Comparison of ENCODE assay signal across 11 mouse cellular contexts in the genomic region with DNA sequence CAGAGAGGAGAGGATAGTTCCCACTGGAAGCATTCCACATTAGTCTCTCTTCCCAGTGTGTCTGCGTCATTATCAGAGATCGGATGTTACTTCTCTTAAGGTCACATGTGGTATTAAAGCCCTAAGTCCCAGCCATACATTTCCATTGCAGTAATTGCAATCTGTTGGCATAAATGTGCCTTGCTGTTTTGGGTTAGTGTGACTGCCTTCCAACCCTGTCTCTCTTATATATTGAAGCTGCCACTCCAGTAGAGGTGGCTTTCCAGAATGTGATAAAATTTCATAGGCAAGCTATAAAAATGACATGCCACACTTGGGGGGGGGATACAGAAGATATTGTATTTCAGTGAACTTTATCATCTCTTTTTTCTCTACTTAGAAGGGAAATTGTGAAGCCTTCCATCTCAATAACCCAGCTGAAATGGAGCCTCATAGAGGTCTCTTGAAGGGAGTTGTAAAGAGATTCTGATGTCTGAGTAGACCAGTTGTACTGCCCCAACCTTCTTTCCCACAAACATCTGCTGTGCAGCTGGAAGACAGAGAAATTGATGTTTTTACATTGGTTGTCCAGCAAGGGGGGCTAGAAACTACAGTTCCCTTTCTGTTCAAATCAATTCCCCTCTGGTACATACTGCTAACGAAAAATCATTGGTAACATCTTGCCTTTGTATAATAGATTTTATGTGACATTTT.
DNase-seq lines count a peak whose midpoint lies in the region; ATAC-seq and TF ChIP-seq lines count a peak whose summit lies in the region.
"Had no signal": no experiment of that assay in that cellular context is flagged by ENCODE, and none has a peak within 500 bp of the region (broad histone marks: within the 10 kb centered on the region; RNA-seq: fewer than 3 reads in every experiment).

No protein-coding gene starts in this region.

- intact Hi-C loops in left cerebral cortex, adult 2 months (cut with DNase I) = no loop called here

- H3K4me2 ChIP-seq in hindbrain, embryonic 15.5 days = no peak overlapping the region
- H3K4me2 ChIP-seq in neural tube, embryonic 13.5 days = no peak overlapping the region
- H3K4me2 ChIP-seq: embryonic facial prominence, embryonic 15.5 days; liver, embryonic 12.5 days had no signal

- no peak overlapping the region for H3K27ac ChIP-seq in left cerebral cortex, adult 2 months
- no peak overlapping the region for H3K27ac ChIP-seq in hindbrain, embryonic 15.5 days (replicated peaks)
- H3K27ac ChIP-seq in neural tube, embryonic 13.5 days (replicated peaks) = peak overlapping the region; percentile 39; the same call in 1 of the 2 replicates
- H3K27ac ChIP-seq in cerebellum, adult 2 months (ENCODE audit: insufficient read depth, low read length) = no peak overlapping the region
- H3K27ac ChIP-seq: embryonic facial prominence, embryonic 15.5 days; liver, embryonic 12.5 days had no signal

- TF ChIP-seq POLR2A in cerebellum, adult 2 months (IDR thresholded peaks at IDR 0.05; ENCODE audit: borderline replicate concordance, insufficient read depth, low read length) = no peak

- no peak overlapping the region for H3K9ac ChIP-seq in hindbrain, embryonic 15.5 days
- H3K9ac ChIP-seq in neural tube, embryonic 13.5 days = no peak overlapping the region
- H3K9ac ChIP-seq: embryonic facial prominence, embryonic 15.5 days; liver, embryonic 12.5 days had no signal

- H3K4me3 ChIP-seq in left cerebral cortex, adult 2 months = no peak overlapping the region
- no peak overlapping the region for H3K4me3 ChIP-seq in hindbrain, embryonic 15.5 days
- no peak overlapping the region for H3K4me3 ChIP-seq in neural tube, embryonic 13.5 days
- H3K4me3 ChIP-seq in cerebellum, adult 2 months (replicated peaks; ENCODE audit: insufficient read depth, low read depth, low read length) = no peak overlapping the region
- H3K4me3 ChIP-seq: embryonic facial prominence, embryonic 15.5 days; liver, embryonic 12.5 days had no signal

- H3K9me3 ChIP-seq in hindbrain, embryonic 15.5 days = no peaks in the 10 kb centered on the region
- no peaks in the 10 kb centered on the region for H3K9me3 ChIP-seq in neural tube, embryonic 13.5 days
- H3K9me3 ChIP-seq: embryonic facial prominence, embryonic 15.5 days; liver, embryonic 12.5 days had no signal

- H3K4me1 ChIP-seq in hindbrain, embryonic 15.5 days (replicated peaks) = peaks cover 12% of the 10 kb centered on the region
- peaks cover 18% of the 10 kb centered on the region for H3K4me1 ChIP-seq in neural tube, embryonic 13.5 days (replicated peaks)
- H3K4me1 ChIP-seq in cerebellum, adult 2 months (ENCODE audit: control insufficient read depth, insufficient read depth, low read length) = no peaks in the 10 kb centered on the region
- H3K4me1 ChIP-seq: liver, embryonic 12.5 days had no signal

- H3K27me3 ChIP-seq in hindbrain, embryonic 15.5 days = no peaks in the 10 kb centered on the region
- no peaks in the 10 kb centered on the region for H3K27me3 ChIP-seq in neural tube, embryonic 13.5 days
- no peaks in the 10 kb centered on the region for H3K27me3 ChIP-seq in cerebellum, adult 2 months (ENCODE audit: control insufficient read depth, insufficient read depth, low read length)
- H3K27me3 ChIP-seq: embryonic facial prominence, embryonic 15.5 days; liver, embryonic 12.5 days had no signal

- WGBS in hindbrain, embryonic 15.5 days = 34% methylated on average over 3 of the region's 3 CpGs
- 40% methylated on average over 3 of the region's 3 CpGs for WGBS in neural tube, embryonic 13.5 days
- WGBS in cerebellum, adult 2 months = 81% methylated on average over 3 of the region's 3 CpGs

- 0 out of 2 replicates have a peak, but pooled peaks have one; percentile 8 for ATAC-seq in hindbrain, embryonic 15.5 days (ENCODE audit: low FRiP score, low read depth)
- no peak for ATAC-seq in neural tube, embryonic 13.5 days (ENCODE audit: low read depth)
- ATAC-seq in cerebellum, adult (ENCODE audit: insufficient number of reproducible peaks, low FRiP score, low TSS enrichment) = no peak
- ATAC-seq: liver, embryonic 12.5 days had no signal

- H3K36me3 ChIP-seq in hindbrain, embryonic 15.5 days = no peaks in the 10 kb centered on the region
- no peaks in the 10 kb centered on the region for H3K36me3 ChIP-seq in neural tube, embryonic 13.5 days
- H3K36me3 ChIP-seq: embryonic facial prominence, embryonic 15.5 days; liver, embryonic 12.5 days had no signal

- TF ChIP-seq CTCF in left cerebral cortex, adult 2 months (IDR thresholded peaks at IDR 0.05) = peak; percentile 13
- TF ChIP-seq CTCF in cerebellum, adult 2 months (IDR thresholded peaks at IDR 0.05; ENCODE audit: borderline replicate concordance, insufficient read depth, low read depth, low read length) = no peak

- DNase-seq in left cerebral cortex, adult 2 months (ENCODE audit: extremely low spot score in 1 of 2, low spot score in 2 of 2) = no peak
- no peak for DNase-seq in left cerebral cortex, adult 18-20 months (ENCODE audit: low spot score in 2 of 2)
- peak; percentile 42 for DNase-seq in embryo, embryonic 9.5 days (ENCODE audit: extremely low spot score)
- no peak for DNase-seq in cerebellum, adult 2 months
- DNase-seq: gastrocnemius, postnatal 10 days; right cerebral cortex, postnatal 14 days had no signal
